Mouse (Mus musculus): ENCODE data around the gene Asic2. TPM values are rescaled to one million over a fixed set of nuclear protein-coding genes. Genes with fewer than 3 reads are reported as not detected.

Gene Asic2
- total RNA-seq, 1 experiment from 2014 or later, result not detected

- no peak for ATAC-seq (ENCODE audit: extremely low read depth, insufficient number of reproducible peaks, low FRiP score, poor library complexity, severe bottlenecking)
Observed at GRCm38 (mm10) chr11:80838724-80839123, 1129.5 kb downstream of the Asic2 start.

GRCm38 (mm10) chr11:80835841-80836240 lies 1132.4 kb downstream of the Asic2 start:
- no peak for ATAC-seq (ENCODE audit: extremely low read depth, insufficient number of reproducible peaks, low FRiP score, poor library complexity, severe bottlenecking)

DNA sequence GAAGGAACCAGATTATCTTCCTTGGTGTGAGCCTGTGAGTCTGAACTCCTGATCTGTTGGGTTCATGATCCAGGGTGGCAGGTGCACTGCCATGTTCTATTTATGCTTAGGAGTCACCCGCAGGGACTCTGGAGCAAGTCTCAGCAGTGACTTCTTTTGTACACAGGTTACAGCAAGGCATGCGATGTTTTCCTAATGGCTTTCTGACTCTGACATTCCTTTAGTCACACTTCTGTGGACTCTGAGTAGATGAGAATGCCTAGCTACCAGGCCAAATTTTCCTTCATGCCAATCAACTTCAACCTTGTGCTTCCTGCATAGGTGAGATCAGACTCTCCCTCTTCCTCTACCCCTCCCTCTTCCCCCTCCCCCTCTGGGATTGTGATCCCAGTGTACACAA lies 1132.9 kb downstream of the Asic2 start:
- no peak for ATAC-seq (ENCODE audit: extremely low read depth, insufficient number of reproducible peaks, low FRiP score, poor library complexity, severe bottlenecking)

Other genes with a start within 250 kb of the Asic2 start
- not detected in 2 replicates for gene 5530401A14Rik, start 107.8 kb downstream of the Asic2 start, total RNA-seq (2017)
- 0.58 TPM in 1 of 2 replicates, not detected in the other for gene Ccl2, start 67.1 kb upstream of the Asic2 start, total RNA-seq (2017)
- gene Gm17268, start 70.1 kb upstream of the Asic2 start, total RNA-seq (2017), result not detected in 2 replicates
- not detected in 2 replicates for gene Ccl7, start 77.3 kb upstream of the Asic2 start, total RNA-seq (2017)
- not detected in 2 replicates for gene Ccl11, start 89.4 kb upstream of the Asic2 start, total RNA-seq (2017)
- not detected in 2 replicates for gene Ccl12, start 133.4 kb upstream of the Asic2 start, total RNA-seq (2017)
- gene Ccl8, start 146.7 kb upstream of the Asic2 start, total RNA-seq (2017), result not detected in 2 replicates